Mouse (Mus musculus) forebrain, embryonic 15.5 days (tissue): ENCODE results near the gene Usb1. TPM values are rescaled to one million over a fixed set of nuclear protein-coding genes. Genes with fewer than 3 reads are reported as not detected.

Source experiments
- polyA plus RNA-seq: library from polyadenylated mRNA; unstranded; fragments of >200 nt; fragmentation: Nextera tagmentation; extraction: Ambion mirVana; gene quantifications from 2 replicates; pipeline ENCODE4 v1.2.1, GENCODE M21; 2015

The Usb1 gene
- polyA plus RNA-seq, 1 experiment from 2014 or later = 45.9 TPM

Other genes with a start within 250 kb of the Usb1 start
- 16.0 and 20.7 TPM in 2 replicates for gene Kifc3, start 129.5 kb upstream of the Usb1 start, polyA plus RNA-seq
- 0.18 and 0.31 TPM in 2 replicates for gene Cngb1, start 25.7 kb upstream of the Usb1 start, polyA plus RNA-seq
- 1.3 and 1.4 TPM in 2 replicates for gene Tepp, start 21.7 kb upstream of the Usb1 start, polyA plus RNA-seq
- gene Zfp319, start 334 bp upstream of the Usb1 start, polyA plus RNA-seq = 18.6 and 19.8 TPM in 2 replicates
- 13.8 and 15.0 TPM in 2 replicates for gene Mmp15, start 20.0 kb downstream of the Usb1 start, polyA plus RNA-seq
- gene Cfap20, start 102.6 kb downstream of the Usb1 start, polyA plus RNA-seq = 131 and 141 TPM in 2 replicates
- 9.8 and 10.6 TPM in 2 replicates for gene Csnk2a2, start 157.8 kb downstream of the Usb1 start, polyA plus RNA-seq
- 0.95 and 2.0 TPM in 2 replicates for gene Ccdc113, start 201.8 kb downstream of the Usb1 start, polyA plus RNA-seq
- not detected in 2 replicates for gene Prss54, start 244.1 kb downstream of the Usb1 start, polyA plus RNA-seq